Mouse (Mus musculus): ENCODE measurements at regions not wholly inside any gene's neighbourhood (a gene's known extent, or its start where the extent isn't known, plus 50 kb on each side); places are given as distances from the start of the nearest gene placed in this dataset.

DNA sequence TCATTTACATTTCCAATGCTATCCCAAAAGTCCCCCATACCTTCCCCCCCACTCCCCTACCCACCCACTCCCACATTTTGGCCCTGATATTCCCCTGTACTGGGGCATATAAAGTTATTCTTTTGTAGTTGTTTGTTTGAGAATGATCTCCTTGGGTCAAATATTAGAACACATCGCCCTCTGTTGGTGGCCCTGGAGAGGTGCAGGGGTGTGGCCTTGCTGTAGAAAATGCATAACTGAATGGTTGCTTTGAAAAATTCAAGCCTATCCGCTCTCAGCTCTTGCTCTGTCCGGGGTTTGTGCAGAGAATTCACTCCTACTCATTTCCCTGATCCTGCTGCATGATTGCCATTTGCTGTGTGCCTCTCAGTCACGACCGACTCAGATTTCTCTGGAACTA, 336.4 kb upstream of the Epha6 start:
- peak; percentile 3 to 5 for DNase-seq

All from kidney, postnatal 4 days (tissue).